Mouse (Mus musculus): Measurements from ENCODE around the gene Ubc.

- no peak for TF ChIP-seq CTCF (IDR thresholded peaks at IDR 0.05; ENCODE audit: low read depth)
- no peak; the same call in 1 of the 2 replicates for TF ChIP-seq EP300 (IDR thresholded peaks at IDR 0.05; ENCODE audit: low read depth)
These were observed at the start of gene Ubc for GRCm38 (mm10) chr5:125389579-125390441.
